Mouse (Mus musculus) embryonic fibroblast, embryonic 13.5 days (primary cell): ENCODE measurements around the gene Samd4b.

Experiments
- CTCF ChIP-seq: IDR thresholded peaks from 2 replicates; pipeline ENCODE4 v1.5.1; 2011; ENCODE audit warnings: mild to moderate bottlenecking, control low read depth, low read length, moderate library complexity, borderline replicate concordance; ENCODE audit not compliant: insufficient read depth
- POLR2A ChIP-seq: IDR thresholded peaks from 2 replicates; pipeline ENCODE4 v1.6.1; 2011; ENCODE audit warnings: low read depth, mild to moderate bottlenecking, control low read depth, low read length, moderate library complexity

DNA sequence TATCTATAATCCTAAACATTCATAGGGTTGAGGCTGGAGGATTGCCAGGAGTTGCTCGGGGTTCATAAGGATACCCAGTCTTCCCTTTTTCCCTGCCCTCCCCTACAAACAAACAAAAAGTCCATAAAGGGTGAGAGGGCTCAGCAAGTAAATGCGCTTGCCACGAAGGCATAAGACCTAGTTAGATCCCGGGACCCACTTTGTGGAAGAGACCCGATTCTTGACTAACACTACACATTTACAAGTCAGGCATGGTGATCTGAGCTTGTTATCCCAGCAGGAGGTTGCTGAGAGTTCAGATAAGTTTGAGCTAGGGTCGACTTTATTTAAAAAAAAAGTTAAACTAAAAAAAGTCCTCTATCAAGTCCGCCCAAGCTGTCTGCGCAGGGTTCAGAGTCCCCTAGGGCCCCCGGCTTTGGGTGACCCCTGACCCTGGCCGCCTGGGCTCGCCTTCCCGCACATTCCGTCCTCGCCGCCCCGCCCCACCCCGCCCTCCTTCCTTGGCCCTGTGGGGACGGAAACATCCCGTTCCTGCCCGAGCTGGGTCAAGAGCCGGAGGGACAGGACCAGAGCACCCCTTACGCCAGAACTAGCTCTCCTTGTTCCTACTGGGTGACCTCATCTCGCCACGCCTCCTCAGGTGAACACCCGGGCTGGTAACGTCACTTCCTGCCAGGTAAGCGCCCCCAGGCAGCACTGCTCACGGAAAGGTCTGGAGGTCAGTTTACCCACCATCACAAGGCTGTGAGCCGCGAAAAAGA is 221.8 kb downstream of the Samd4b start:
- no peak for TF ChIP-seq CTCF
- TF ChIP-seq POLR2A = peak; percentile 72
